Mouse (Mus musculus) thymus, adult 2 months (tissue): ENCODE results near the gene Gm21778. TPM values are rescaled to one million over a fixed set of nuclear protein-coding genes. Genes with fewer than 3 reads are reported as not detected.
"Not testable (repeated sequence)": the region's sequence is repeated elsewhere in the genome, so short reads cannot be mapped to it uniquely, and the experiment has no call there.

Source experiments
- DNase-seq: peaks from one replicate; pipeline ENCODE4 v3.0.0; 2021
- H3K27ac ChIP-seq: fragments of 200-500 bp; 2 replicates; pipeline ENCODE4 v1.5.1; 2012; ENCODE audit warnings: low read length, control low read depth; ENCODE audit not compliant: control insufficient read depth, insufficient read depth
- H3K27me3 ChIP-seq: fragments of 200-500 bp; 2 replicates; pipeline ENCODE4 v1.6.1; 2012; ENCODE audit warnings: mild to moderate bottlenecking, low read length, moderate library complexity, mixed read lengths; ENCODE audit not compliant: control insufficient read depth, insufficient read depth
- H3K36me3 ChIP-seq: fragments of 200-500 bp; 2 replicates; pipeline ENCODE4 v1.6.1; 2012; ENCODE audit warnings: mild to moderate bottlenecking, low read length, moderate library complexity; ENCODE audit not compliant: control insufficient read depth, insufficient read depth
- H3K4me1 ChIP-seq: fragments of 200-500 bp; replicated peaks from 2 replicates; pipeline ENCODE4 v1.6.1; 2012; ENCODE audit warnings: low read length; ENCODE audit not compliant: control insufficient read depth, insufficient read depth
- H3K4me3 ChIP-seq: fragments of 200-500 bp; 2 replicates; pipeline ENCODE4 v1.5.1; 2012; ENCODE audit warnings: mild to moderate bottlenecking, low read length, control low read depth, moderate library complexity; ENCODE audit not compliant: control insufficient read depth, insufficient read depth
- polyA plus RNA-seq: library from polyadenylated mRNA; depleted of rRNA; stranded (reverse); fragments of >200 nt; gene quantifications from 2 replicates; pipeline ENCODE4 v1.2.3, GENCODE M21; 2012; rRNA removed

Gm21778 gene
- not detected in 2 replicates for polyA plus RNA-seq

GRCm38 (mm10) chrY:5942160-5942559, at the start of gene Gm21778:
Gm21778 (plus strand) TSS chrY:5942460.
- H3K27me3 ChIP-seq, H3K4me1 ChIP-seq, DNase-seq, H3K27ac ChIP-seq, H3K4me3 ChIP-seq, H3K36me3 ChIP-seq: not testable (repeated sequence)

Other genes starting within 250 kb of the Gm21778 start
- not detected in 2 replicates for gene Gm20914, start 216.5 kb upstream of the Gm21778 start, polyA plus RNA-seq
- gene Gm28171, start 149.1 kb upstream of the Gm21778 start, polyA plus RNA-seq = not detected in 2 replicates